Mouse (Mus musculus): ENCODE data around the gene 1700066M21Rik. TPM values are rescaled to one million over a fixed set of nuclear protein-coding genes. Genes with fewer than 3 reads are reported as not detected.

1700066M21Rik gene
- total and polyA plus RNA-seq, 3 experiments: 9.9 to 11.7 TPM; not detected in 1

DNA sequence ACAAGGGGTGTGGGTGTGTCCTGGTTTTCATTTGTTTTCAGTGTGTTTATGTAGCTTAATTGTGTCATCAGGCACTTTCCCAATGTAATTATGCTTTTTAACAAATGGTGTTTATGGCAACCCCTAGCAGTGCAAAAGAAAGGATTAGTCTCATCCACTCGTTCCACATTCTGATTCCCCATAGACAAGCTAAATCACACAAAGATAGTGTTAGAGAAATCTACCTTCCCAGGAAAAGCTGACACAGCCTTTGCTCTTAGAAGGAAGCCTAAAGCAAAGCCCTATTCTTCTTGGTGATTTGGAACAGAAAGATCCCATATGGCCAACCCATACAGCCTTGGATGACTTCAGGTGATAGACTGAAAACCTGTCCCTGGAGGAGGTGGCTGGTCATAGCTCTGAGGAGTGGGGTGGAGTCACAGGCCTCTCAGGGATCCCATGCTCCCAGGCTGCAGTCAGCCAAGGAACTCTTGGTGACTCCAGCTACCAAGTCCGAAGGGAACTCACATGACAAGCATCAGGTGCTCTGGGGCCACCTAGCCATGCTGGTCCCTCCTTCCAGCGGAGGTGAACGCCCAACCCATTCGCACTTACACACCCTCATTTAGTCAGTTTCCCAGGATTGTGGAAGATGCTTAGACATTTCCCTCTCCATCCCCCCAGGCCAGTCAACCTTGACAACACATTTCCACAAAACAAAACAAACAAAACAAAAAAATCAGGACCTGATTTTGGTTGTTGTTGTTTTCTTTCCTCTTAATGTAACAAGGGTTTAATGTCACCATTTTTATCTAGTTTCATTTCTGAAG lies 47.9 kb upstream of the 1700066M21Rik start:
- Histone ChIP-seq H3K27me3 (ENCODE audit: control insufficient read depth in 1 of 2, insufficient read depth in 2 of 2, low read length in 2 of 2) (no peaks in the 10 kb centered on the region), H3K36me3 (ENCODE audit: control insufficient read depth in 1 of 2, insufficient read depth in 2 of 2, low read length in 2 of 2) (no peaks in the 10 kb centered on the region), H3K4me3 (ENCODE audit: control insufficient read depth in 1 of 2, insufficient read depth in 1 of 2, low read depth in 2 of 2, low read length in 2 of 2) (no peak overlapping the region), H3K9me3 (replicated peaks; ENCODE audit: insufficient read depth, low read length) (no peaks in the 10 kb centered on the region), H3K27ac (ENCODE audit: control insufficient read depth, low read depth, low read length) (no peak overlapping the region), H3K4me1 (ENCODE audit: control insufficient read depth in 1 of 2, insufficient read depth in 2 of 2, low read length in 2 of 2) (no peaks in the 10 kb centered on the region), H3K9ac (ENCODE audit: control insufficient read depth, low read depth, low read length, poor library complexity, severe bottlenecking) (no peak overlapping the region), H3K79me2 (ENCODE audit: control insufficient read depth, insufficient read depth, low read length, poor library complexity) (no peaks in the 10 kb centered on the region)
- no peak for DNase-seq (ENCODE audit: low read depth, low spot score)
- TF ChIP-seq MAFK (IDR thresholded peaks at IDR 0.05; ENCODE audit: borderline replicate concordance, low read depth, low read length): no peak
- TF ChIP-seq ZMIZ1 (IDR thresholded peaks at IDR 0.05; ENCODE audit: low read depth, low read length): no peak
- no peak for TF ChIP-seq USF1 (IDR thresholded peaks at IDR 0.05; ENCODE audit: low read depth, low read length)
- no peak for TF ChIP-seq EP300 (IDR thresholded peaks at IDR 0.05; ENCODE audit: low read depth in 1 of 2, low read length in 2 of 2)
- no peak for TF ChIP-seq NRF1 (IDR thresholded peaks at IDR 0.05; ENCODE audit: insufficient read depth, low read depth, low read length, poor library complexity, severe bottlenecking)
- no peak for TF ChIP-seq BHLHE40 (IDR thresholded peaks at IDR 0.05; ENCODE audit: borderline replicate concordance, low read depth, low read length)
- TF ChIP-seq TCF12 (IDR thresholded peaks at IDR 0.05; ENCODE audit: low read depth, low read length): no peak
- TF ChIP-seq SIN3A (IDR thresholded peaks at IDR 0.05; ENCODE audit: low read length): no peak
- no peak for TF ChIP-seq ELF1 (IDR thresholded peaks at IDR 0.05; ENCODE audit: low read depth, low read length)
- no peak for TF ChIP-seq SMC3 (IDR thresholded peaks at IDR 0.05; ENCODE audit: low read depth, low read length)
- TF ChIP-seq RAD21 (IDR thresholded peaks at IDR 0.05; ENCODE audit: low read depth, low read length): no peak
- no peak for TF ChIP-seq GABPA (IDR thresholded peaks at IDR 0.05; ENCODE audit: low read depth, low read length)
- TF ChIP-seq ZNF384 (IDR thresholded peaks at IDR 0.05; ENCODE audit: low read depth, low read length): no peak
- no peak for TF ChIP-seq E2F4 (IDR thresholded peaks at IDR 0.05; ENCODE audit: borderline replicate concordance, low read depth, low read length)
- TF ChIP-seq CHD1 (IDR thresholded peaks at IDR 0.05; ENCODE audit: low read depth, low read length): no peak
- no peak for TF ChIP-seq RCOR1 (IDR thresholded peaks at IDR 0.05; ENCODE audit: low read depth, low read length)
- no peak for TF ChIP-seq JUND (IDR thresholded peaks at IDR 0.05; ENCODE audit: low read depth, low read length)
- TF ChIP-seq CHD2 (IDR thresholded peaks at IDR 0.05; ENCODE audit: low read length): no peak

DNA sequence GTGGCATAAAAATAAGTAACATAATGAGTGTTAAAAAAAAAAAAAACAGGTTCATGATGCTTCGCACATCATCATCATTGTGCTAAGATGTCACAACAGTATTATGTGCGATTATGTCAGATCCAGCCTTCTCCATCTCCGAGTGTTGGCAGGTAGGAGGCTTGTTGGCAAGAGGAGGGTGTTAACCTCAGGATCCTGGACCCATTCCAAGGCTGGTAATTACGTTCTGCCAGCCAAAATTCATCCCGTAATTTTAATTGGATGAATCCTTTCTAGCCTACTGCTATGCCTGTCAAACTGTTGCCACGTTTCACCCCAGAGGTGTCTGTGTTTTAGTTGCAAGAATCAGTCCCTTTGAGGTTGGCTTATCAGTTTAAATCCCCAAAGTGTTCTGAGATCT lies 47.2 kb upstream of the 1700066M21Rik start:
- Histone ChIP-seq H3K9me3 (replicated peaks; ENCODE audit: insufficient read depth, low read length) (no peaks in the 10 kb centered on the region), H3K27me3 (ENCODE audit: control insufficient read depth in 1 of 2, insufficient read depth in 2 of 2, low read length in 2 of 2) (no peaks in the 10 kb centered on the region), H3K4me3 (ENCODE audit: control insufficient read depth in 1 of 2, insufficient read depth in 1 of 2, low read depth in 2 of 2, low read length in 2 of 2) (no peak overlapping the region), H3K27ac (ENCODE audit: control insufficient read depth, low read depth, low read length) (no peak overlapping the region), H3K9ac (ENCODE audit: control insufficient read depth, low read depth, low read length, poor library complexity, severe bottlenecking) (no peak overlapping the region), H3K79me2 (ENCODE audit: control insufficient read depth, insufficient read depth, low read length, poor library complexity) (no peaks in the 10 kb centered on the region), H3K36me3 (ENCODE audit: control insufficient read depth in 1 of 2, insufficient read depth in 2 of 2, low read length in 2 of 2) (no peaks in the 10 kb centered on the region), H3K4me1 (ENCODE audit: control insufficient read depth in 1 of 2, insufficient read depth in 2 of 2, low read length in 2 of 2) (no peaks in the 10 kb centered on the region)
- TF ChIP-seq MYC (IDR thresholded peaks at IDR 0.05; ENCODE audit: low read depth, low read length): no peak
- no peak for TF ChIP-seq USF1 (IDR thresholded peaks at IDR 0.05; ENCODE audit: low read depth, low read length)
- TF ChIP-seq GABPA (IDR thresholded peaks at IDR 0.05; ENCODE audit: low read depth, low read length): no peak
- TF ChIP-seq BHLHE40 (IDR thresholded peaks at IDR 0.05; ENCODE audit: borderline replicate concordance, low read depth, low read length): no peak
- TF ChIP-seq POLR2AphosphoS2 (IDR thresholded peaks at IDR 0.05; ENCODE audit: low read length): no peak
- no peak for TF ChIP-seq ZMIZ1 (IDR thresholded peaks at IDR 0.05; ENCODE audit: low read depth, low read length)
- TF ChIP-seq TBP (IDR thresholded peaks at IDR 0.05; ENCODE audit: low read depth, low read length): no peak
- no peak for DNase-seq (ENCODE audit: low read depth, low spot score)
